Mouse (Mus musculus) frontal cortex, adult 2 months (tissue): ENCODE results near the gene Thoc7. TPM values are rescaled to one million over a fixed set of nuclear protein-coding genes. Genes with fewer than 3 reads are reported as not detected.
"Not testable (repeated sequence)": the region's sequence is repeated elsewhere in the genome, so short reads cannot be mapped to it uniquely, and the experiment has no call there.

Source experiments
- DNase-seq, 2 experiments: peaks; one replicate each; pipeline ENCODE4 v3.0.0; 2022; ENCODE audit warnings: low spot score in 1 of 2; ENCODE audit errors: extremely low spot score in 1 of 2
- polyA plus RNA-seq: library from polyadenylated mRNA; depleted of rRNA; stranded (reverse); fragments of >200 nt; gene quantifications from 2 replicates; pipeline ENCODE4 v1.2.3, GENCODE M21; 2012; rRNA removed

Gene Thoc7
- polyA plus RNA-seq = 98.9 and 104 TPM in 2 replicates

- DNase-seq = peak in 1 of 2 experiments; percentile 17
Observed at GRCm38 (mm10) chr14:13961401-13962112, at the start of gene Thoc7, which contains the start of gene Atxn7. Thoc7 (minus strand) TSS chr14:13961852. Atxn7 (plus strand) TSS chr14:13961440.

GRCm38 (mm10) chr14:14009712-14010111 lies 48.1 kb upstream of the Thoc7 start:
- no peak for DNase-seq

DNA sequence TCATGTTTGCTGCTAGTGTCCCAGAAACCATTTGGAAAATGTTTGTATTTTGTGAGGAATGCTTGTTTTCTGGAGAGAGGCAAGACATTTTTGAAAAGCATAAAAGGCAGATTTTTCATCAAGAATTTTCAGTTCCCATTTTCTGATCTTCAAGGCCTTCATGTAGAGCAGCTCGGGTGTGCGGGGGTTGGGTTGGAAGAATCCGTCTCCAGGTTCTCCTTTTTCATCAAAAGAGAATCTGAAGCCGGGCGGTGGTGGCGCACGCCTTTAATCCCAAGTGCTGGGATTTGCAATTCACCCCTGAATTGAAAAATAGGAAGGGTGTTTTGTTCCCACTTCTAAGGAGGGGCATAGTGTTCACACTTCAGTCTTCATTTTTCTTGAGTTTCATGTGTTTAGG lies 41.1 kb upstream of the Thoc7 start:
- no peak for DNase-seq

- DNase-seq = no peak
Observed at GRCm38 (mm10) chr14:13995206-13996097, 33.8 kb upstream of the Thoc7 start.

- no peak for DNase-seq
Observed at GRCm38 (mm10) chr14:13990741-13991140, 29.1 kb upstream of the Thoc7 start.

DNA sequence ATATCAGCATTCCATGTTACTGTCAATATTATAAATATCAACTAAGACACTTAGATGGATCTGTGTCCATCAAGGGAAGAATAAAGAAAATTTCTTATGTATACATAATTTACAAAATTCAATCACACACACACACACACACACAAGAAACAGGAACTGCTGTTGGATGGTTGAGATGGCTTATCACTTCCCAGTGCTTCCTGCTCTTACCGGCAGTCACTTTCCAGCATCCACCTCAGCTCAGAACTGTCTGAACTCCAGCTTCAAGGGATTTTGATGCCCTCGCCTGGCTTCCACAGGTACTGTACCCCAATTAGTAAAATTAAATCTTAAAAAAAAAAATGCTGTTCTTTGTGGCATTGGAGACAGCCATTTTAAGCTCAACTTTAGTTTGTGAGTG lies 26.7 kb upstream of the Thoc7 start:
- DNase-seq = no peak

GRCm38 (mm10) chr14:13982174-13982573 lies 20.5 kb upstream of the Thoc7 start:
- no peak for DNase-seq

DNA sequence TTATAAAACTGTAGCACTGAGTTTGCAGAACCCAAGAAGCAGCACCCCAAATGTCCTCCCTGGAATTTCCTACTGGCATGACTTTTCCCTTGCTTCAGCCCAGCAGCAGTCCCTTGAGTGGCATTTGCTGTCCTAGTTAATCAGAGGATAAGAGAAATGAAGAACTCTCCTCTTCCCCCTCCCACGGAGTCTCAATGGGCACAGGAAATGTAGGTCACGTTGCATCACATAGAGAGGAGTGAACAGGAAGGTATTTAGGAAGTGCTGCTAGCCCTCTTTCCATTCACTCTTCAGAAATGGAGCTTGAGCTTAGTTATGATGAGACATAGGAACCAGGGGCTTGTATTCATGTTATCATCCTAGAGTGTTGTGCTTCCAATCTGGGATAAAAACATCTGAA lies 19.6 kb upstream of the Thoc7 start:
- DNase-seq = peak in 1 of 2 experiments; percentile 24

DNA sequence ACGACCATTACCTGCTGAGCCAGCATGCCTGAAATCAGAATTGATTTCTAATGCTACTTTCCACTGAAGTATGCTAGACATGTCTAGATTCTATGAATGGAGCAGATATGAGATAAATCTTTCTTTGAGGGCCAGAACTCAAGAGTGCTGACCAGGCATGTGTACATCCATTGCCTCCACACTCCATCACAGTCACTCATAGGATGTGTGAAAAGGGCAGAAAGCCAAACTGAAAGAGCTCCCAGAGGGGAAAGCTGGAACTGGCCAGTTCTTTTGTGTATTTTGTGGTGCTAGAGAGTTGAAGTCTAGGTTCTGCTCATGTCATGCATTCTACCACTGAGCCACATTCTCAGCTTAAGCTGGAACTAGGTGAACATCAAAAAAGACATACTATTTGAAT lies 15.8 kb upstream of the Thoc7 start:
- DNase-seq = no peak

GRCm38 (mm10) chr14:13971644-13972234 lies 10.1 kb upstream of the Thoc7 start:
- DNase-seq = no peak

DNA sequence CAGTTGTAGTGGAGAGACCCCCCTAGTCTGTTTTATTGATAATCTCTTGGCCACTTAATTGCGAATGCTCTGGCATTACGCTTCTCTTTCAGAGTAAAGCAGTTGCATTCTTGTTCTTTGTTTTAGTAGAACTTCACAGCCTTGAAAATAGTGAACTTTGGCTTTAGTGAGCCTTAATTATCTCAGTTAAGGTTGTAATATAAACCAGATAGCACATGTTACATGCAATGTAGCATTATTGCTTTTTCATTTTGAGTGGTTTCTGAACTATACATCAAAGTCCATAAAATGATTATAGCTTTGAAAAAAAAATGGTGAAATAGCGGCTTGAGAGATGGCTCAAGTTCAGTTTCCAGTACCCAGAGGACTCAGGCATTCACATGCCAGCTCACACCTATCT lies 8.9 kb upstream of the Thoc7 start:
- no peak for DNase-seq

- DNase-seq = no peak
Observed at GRCm38 (mm10) chr14:13968476-13968875, 6.8 kb upstream of the Thoc7 start.

DNA sequence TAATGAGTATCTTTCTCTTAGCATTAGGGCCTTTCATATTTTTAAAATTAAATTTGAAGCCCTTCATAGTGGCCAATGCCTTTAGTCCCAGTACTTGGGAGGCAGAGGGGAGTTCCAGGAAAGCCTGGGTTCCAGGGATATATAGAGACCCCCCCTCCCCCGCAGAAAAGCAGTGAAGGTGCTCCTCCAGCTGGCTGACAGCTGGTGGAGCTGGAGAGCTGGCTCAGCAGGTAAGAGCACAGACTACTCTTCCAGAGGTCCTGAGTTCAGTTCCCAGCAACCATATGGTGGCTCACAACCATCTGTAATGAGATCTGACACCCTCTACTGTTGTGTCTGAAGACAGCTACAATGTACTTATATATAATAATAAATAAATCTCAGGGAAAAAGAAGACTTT lies 6.0 kb upstream of the Thoc7 start:
- DNase-seq = no peak

- no peak for DNase-seq
Observed at GRCm38 (mm10) chr14:13963527-13963926, 1.9 kb upstream of the Thoc7 start.

DNA sequence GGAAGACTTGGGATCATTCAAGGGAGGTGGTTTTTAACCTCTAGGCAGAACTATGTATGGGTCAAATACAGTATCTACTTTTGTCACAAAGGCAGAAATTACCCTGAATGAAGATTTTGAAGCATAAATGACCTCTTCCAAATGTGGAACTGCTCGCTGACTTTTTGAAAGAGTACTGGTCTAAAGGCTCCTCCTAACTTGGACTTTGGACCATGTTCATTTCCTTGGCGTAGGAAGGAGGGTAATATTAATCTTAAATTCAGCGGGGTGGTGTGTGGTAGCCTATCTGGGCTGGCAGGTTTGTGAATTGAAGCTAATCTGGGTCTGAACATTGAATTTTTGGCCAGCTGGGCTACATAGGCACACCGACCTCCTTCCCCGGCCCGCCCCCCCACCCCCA lies 824 bp upstream of the Thoc7 start:
- no peak for DNase-seq

GRCm38 (mm10) chr14:13960482-13961325 lies 948 bp downstream of the Thoc7 start:
- peak in 1 of 2 experiments; percentile 72 for DNase-seq

DNA sequence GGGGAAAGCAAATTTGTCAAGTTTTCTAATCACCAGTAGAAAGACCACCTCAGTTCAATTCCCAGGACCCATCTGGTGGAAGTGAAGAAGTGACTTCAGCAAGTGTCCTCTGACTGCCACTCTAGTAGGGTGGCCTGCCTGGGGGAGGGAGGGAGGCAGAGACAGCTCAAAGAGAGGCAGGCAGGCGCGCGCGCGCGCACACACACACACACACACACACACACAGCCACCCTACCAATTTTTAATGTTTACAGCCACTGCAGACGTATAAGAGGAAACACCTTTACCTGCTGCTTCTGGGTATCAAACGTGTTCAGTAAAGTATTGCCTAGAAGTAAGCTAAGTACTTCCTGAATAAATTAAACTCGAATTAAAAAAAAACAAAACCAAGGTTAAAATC lies 1.6 kb downstream of the Thoc7 start:
- peak in 1 of 2 experiments; percentile 20 for DNase-seq

- not testable (repeated sequence) for DNase-seq
Observed at GRCm38 (mm10) chr14:13952151-13952550, 9.5 kb downstream of the Thoc7 start.

DNA sequence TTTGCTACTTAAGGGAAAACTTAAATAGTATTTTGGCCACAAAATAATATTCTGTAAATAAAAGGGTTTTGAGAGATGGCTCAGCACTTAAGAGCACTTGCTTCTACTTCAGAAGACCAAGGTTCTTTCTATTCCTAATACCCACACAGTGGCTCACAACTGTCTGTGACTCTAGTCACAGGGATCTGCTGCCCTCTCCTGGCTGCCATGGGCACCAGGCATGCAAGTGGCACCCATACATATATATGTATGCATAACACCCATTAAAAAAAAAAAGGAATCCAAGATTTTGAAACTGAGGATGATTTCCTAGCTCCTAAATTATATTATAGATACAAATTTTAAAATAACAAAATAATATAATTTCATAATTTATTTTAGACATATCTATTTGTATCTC lies 11.3 kb downstream of the Thoc7 start:
- DNase-seq = peak in 1 of 2 experiments; percentile 27

GRCm38 (mm10) chr14:13948345-13948744 lies 13.3 kb downstream of the Thoc7 start:
- no peak for DNase-seq
